Mouse (Mus musculus) midbrain, embryonic 16.5 days (tissue): ENCODE measurements around the gene Dync1i1. TPM values are rescaled to one million over a fixed set of nuclear protein-coding genes. Genes with fewer than 3 reads are reported as not detected.

Experiments
- ATAC-seq: fragments of 200-750 bp; cut with Nextera tagmentation; 2 replicates; pipeline ENCODE4 v1.8.0; 2017; ENCODE audit warnings: moderate TSS enrichment
- H3K27ac ChIP-seq: fragments of 300-500 bp; sonication (generic); 2 replicates; pipeline ENCODE4 v1.5.1; 2014; ENCODE audit warnings: mild to moderate bottlenecking, low read length, mixed read lengths
- H3K27me3 ChIP-seq: fragments of 300-500 bp; sonication (generic); 2 replicates; pipeline ENCODE4 v1.6.1; 2014; ENCODE audit warnings: low read depth, low read length, mixed read lengths; ENCODE audit not compliant: control insufficient read depth, insufficient read depth
- H3K36me3 ChIP-seq: fragments of 300-500 bp; sonication (generic); 2 replicates; pipeline ENCODE4 v1.6.1; 2014; ENCODE audit warnings: mild to moderate bottlenecking, low read length, moderate library complexity, mixed read lengths; ENCODE audit not compliant: control insufficient read depth, insufficient read depth
- H3K4me1 ChIP-seq: fragments of 300-500 bp; sonication (generic); 2 replicates; pipeline ENCODE4 v1.6.1; 2014; ENCODE audit warnings: mild to moderate bottlenecking, low read length, mixed read lengths; ENCODE audit not compliant: control insufficient read depth, insufficient read depth
- H3K4me2 ChIP-seq: fragments of 300-500 bp; sonication (generic); 2 replicates; pipeline ENCODE4 v1.6.1; 2014; ENCODE audit warnings: mild to moderate bottlenecking, low read length, mixed read lengths
- H3K4me3 ChIP-seq: fragments of 300-500 bp; sonication (generic); 2 replicates; pipeline ENCODE4 v1.5.1; 2014; ENCODE audit warnings: low read depth, mild to moderate bottlenecking, low read length, moderate library complexity, mixed read lengths
- H3K9ac ChIP-seq: fragments of 300-500 bp; sonication (generic); 2 replicates; pipeline ENCODE4 v1.6.1; 2014; ENCODE audit warnings: low read depth, low read length, mixed read lengths
- H3K9me3 ChIP-seq: fragments of 300-500 bp; sonication (generic); replicated peaks from 2 replicates; pipeline ENCODE4 v1.6.1; 2014; ENCODE audit warnings: mild to moderate bottlenecking, low read length, mixed read lengths; ENCODE audit not compliant: control insufficient read depth, poor library complexity, severe bottlenecking
- WGBS: fragments of 180-500 bp; shearing (Covaris S2); extraction: QIAGEN DNeasy Blood & Tissue Kit; methylation state at CpG from one replicate; pipeline ENCODE4 v1.1.7; 2014; 5-methylcytosine and 5-hydroxymethylcytosine counted together
- polyA plus RNA-seq: library from polyadenylated mRNA; unstranded; fragments of >200 nt; fragmentation: Nextera tagmentation; extraction: Ambion mirVana; gene quantifications from 2 replicates; pipeline ENCODE4 v1.2.1, GENCODE M21; 2015

Gene Dync1i1
- polyA plus RNA-seq, 1 experiment from 2014 or later, result 43.1 TPM

- H3K4me2 ChIP-seq, result no peak overlapping the region
- H3K27ac ChIP-seq, result no peak overlapping the region
- H3K9me3 ChIP-seq, result no peaks in the 10 kb centered on the region
- no peaks in the 10 kb centered on the region for H3K36me3 ChIP-seq
- H3K4me3 ChIP-seq, result no peak overlapping the region
- no peak overlapping the region for H3K9ac ChIP-seq
- no peaks in the 10 kb centered on the region for H3K27me3 ChIP-seq
- 45% methylated on average over 9 of the region's 9 CpGs for WGBS
- ATAC-seq, result no peak
- H3K4me1 ChIP-seq, result no peaks in the 10 kb centered on the region
Observed at GRCm38 (mm10) chr6:6016931-6017330, 291.5 kb downstream of the Dync1i1 start.

- Histone ChIP-seq H3K27me3 (no peaks in the 10 kb centered on the region), H3K36me3 (no peaks in the 10 kb centered on the region), H3K27ac (no peak overlapping the region), H3K4me3 (no peak overlapping the region), H3K4me1 (no peaks in the 10 kb centered on the region), H3K9me3 (no peaks in the 10 kb centered on the region), H3K9ac (no peak overlapping the region), H3K4me2 (no peak overlapping the region)
- ATAC-seq, result no peak
- 36% methylated on average over 6 of the region's 6 CpGs for WGBS
Observed at GRCm38 (mm10) chr6:6023976-6024375, 298.5 kb downstream of the Dync1i1 start.

- Histone ChIP-seq H3K9me3 (no peaks in the 10 kb centered on the region), H3K36me3 (no peaks in the 10 kb centered on the region), H3K9ac (no peak overlapping the region), H3K4me1 (no peaks in the 10 kb centered on the region), H3K27ac (no peak overlapping the region), H3K4me3 (no peak overlapping the region), H3K4me2 (no peak overlapping the region), H3K27me3 (no peaks in the 10 kb centered on the region)
- no peak for ATAC-seq
- 94% methylated on average over 6 of the region's 6 CpGs for WGBS
Observed at GRCm38 (mm10) chr6:6027664-6028063, 302.2 kb downstream of the Dync1i1 start.

- H3K27me3 ChIP-seq, result no peaks in the 10 kb centered on the region
- H3K9ac ChIP-seq, result peak overlapping the region; percentile 35; the same call in 1 of the 2 replicates
- H3K4me2 ChIP-seq, result no peak overlapping the region
- no peaks in the 10 kb centered on the region for H3K9me3 ChIP-seq
- 26% methylated on average over 18 of the region's 18 CpGs for WGBS
- H3K4me1 ChIP-seq, result 0 out of 2 replicates have a peak, but pooled peaks cover 2% of the 10 kb centered on the region
- H3K36me3 ChIP-seq, result no peaks in the 10 kb centered on the region
- H3K27ac ChIP-seq, result no peak overlapping the region
- ATAC-seq, result 0 out of 2 replicates have a peak, but pooled peaks have one; percentile 28
- no peak overlapping the region for H3K4me3 ChIP-seq
Observed at GRCm38 (mm10) chr6:6038773-6039550, 313.5 kb downstream of the Dync1i1 start.

- Histone ChIP-seq H3K4me2 (no peak overlapping the region), H3K4me1 (no peaks in the 10 kb centered on the region), H3K36me3 (no peaks in the 10 kb centered on the region), H3K27me3 (no peaks in the 10 kb centered on the region), H3K9ac (no peak overlapping the region), H3K27ac (no peak overlapping the region), H3K9me3 (no peaks in the 10 kb centered on the region), H3K4me3 (no peak overlapping the region)
- ATAC-seq, result no peak
- WGBS, result 81% methylated on average over 12 of the region's 12 CpGs
Observed at GRCm38 (mm10) chr6:6046729-6047424, 321.4 kb downstream of the Dync1i1 start.

DNA sequence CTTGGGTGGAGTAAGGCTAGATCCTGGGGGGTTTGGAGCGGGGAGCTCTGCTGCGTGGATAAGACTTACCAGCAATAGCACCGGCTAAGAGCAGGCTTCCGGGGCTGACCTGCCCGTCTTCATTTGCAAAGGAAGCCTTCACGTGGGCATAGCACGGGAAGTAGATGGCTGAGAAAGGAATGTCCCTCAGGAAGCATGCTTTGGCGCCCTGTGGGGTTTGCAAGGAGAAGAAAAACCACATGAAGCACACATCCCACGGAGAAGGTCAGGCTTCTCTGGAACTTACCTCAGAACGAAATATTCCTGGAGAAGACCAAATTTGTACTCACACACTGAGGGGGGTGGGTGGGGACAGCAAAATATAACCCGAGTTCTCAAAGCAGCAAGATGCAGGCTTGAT, 327.3 kb downstream of the Dync1i1 start:
- H3K4me3 ChIP-seq, result no peak overlapping the region

GRCm38 (mm10) chr6:6053946-6054345, 328.5 kb downstream of the Dync1i1 start:
- H3K36me3 ChIP-seq, result no peaks in the 10 kb centered on the region
- 12% methylated on average over 3 of the region's 3 CpGs for WGBS
- H3K9me3 ChIP-seq, result no peaks in the 10 kb centered on the region
- H3K4me1 ChIP-seq, result no peaks in the 10 kb centered on the region
- H3K4me2 ChIP-seq, result no peak overlapping the region
- H3K27me3 ChIP-seq, result no peaks in the 10 kb centered on the region
- no peak overlapping the region for H3K27ac ChIP-seq
- H3K9ac ChIP-seq, result no peak overlapping the region
- H3K4me3 ChIP-seq, result no peak overlapping the region
- ATAC-seq, result no peak

More for the DNA sequence above, 327.3 kb downstream of the Dync1i1 start:
- Histone ChIP-seq H3K9me3 (no peaks in the 10 kb centered on the region), H3K36me3 (no peaks in the 10 kb centered on the region), H3K27ac (no peak overlapping the region), H3K27me3 (no peaks in the 10 kb centered on the region), H3K9ac (no peak overlapping the region), H3K4me2 (no peak overlapping the region), H3K4me1 (no peaks in the 10 kb centered on the region)
- 76% methylated on average over 11 of the region's 11 CpGs for WGBS
- no peak for ATAC-seq

DNA sequence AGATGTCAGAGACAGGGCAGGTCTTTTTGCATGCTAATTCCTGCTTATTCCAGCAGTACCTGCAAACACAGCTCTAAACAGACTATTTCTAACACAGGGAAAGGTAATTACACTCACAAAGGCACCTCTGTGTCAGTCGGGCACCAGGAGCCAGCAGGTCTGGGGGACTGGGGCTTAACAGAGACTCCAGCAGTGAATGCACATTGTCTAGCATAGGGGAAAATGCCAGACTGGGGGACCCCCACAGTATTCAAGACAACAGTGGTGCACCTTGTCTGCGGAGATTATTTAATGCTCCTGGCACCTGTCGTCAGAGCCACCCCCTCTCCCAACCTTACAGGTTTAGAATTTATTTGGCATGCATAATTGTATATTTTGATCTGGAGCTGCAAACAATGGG, 333.1 kb downstream of the Dync1i1 start:
- Histone ChIP-seq H3K9me3 (no peaks in the 10 kb centered on the region), H3K4me2 (no peak overlapping the region), H3K4me3 (no peak overlapping the region), H3K9ac (no peak overlapping the region), H3K36me3 (no peaks in the 10 kb centered on the region), H3K27me3 (no peaks in the 10 kb centered on the region), H3K4me1 (no peaks in the 10 kb centered on the region), H3K27ac (no peak overlapping the region)
- WGBS, result 7% methylated on average over 3 of the region's 3 CpGs
- peak; percentile 51 for ATAC-seq

- no peaks in the 10 kb centered on the region for H3K36me3 ChIP-seq
- no peaks in the 10 kb centered on the region for H3K27me3 ChIP-seq
- H3K9ac ChIP-seq, result no peak overlapping the region
- H3K4me1 ChIP-seq, result 0 out of 2 replicates have a peak, but pooled peaks cover 3% of the 10 kb centered on the region
- no peaks in the 10 kb centered on the region for H3K9me3 ChIP-seq
- 90% methylated on average over 6 of the region's 6 CpGs for WGBS
- H3K27ac ChIP-seq, result no peak overlapping the region
- H3K4me3 ChIP-seq, result no peak overlapping the region
- H3K4me2 ChIP-seq, result no peak overlapping the region
- ATAC-seq, result no peak
Observed at GRCm38 (mm10) chr6:6067201-6067600, 341.8 kb downstream of the Dync1i1 start.
